Mouse (Mus musculus) MEL (cell line): ENCODE results near the gene Dock10. TPM values are rescaled to one million over a fixed set of nuclear protein-coding genes. Genes with fewer than 3 reads are reported as not detected.

Source experiments
- DNase-seq: peaks from one replicate; pipeline ENCODE4 v3.0.0; 2011; ENCODE audit warnings: low read depth, low spot score
- H3K27ac ChIP-seq: 2 replicates; pipeline ENCODE4 v1.5.1; 2012; ENCODE audit warnings: low read depth, mild to moderate bottlenecking, control low read depth, low read length, moderate library complexity; ENCODE audit not compliant: control insufficient read depth
- H3K27me3 ChIP-seq, 2 experiments: fragments of 150-350 bp in 1 of 2; sonication (generic) in 1 of 2; 2 replicates each; pipeline ENCODE4 v1.6.1; 2012; ENCODE audit warnings: low read length in 2 of 2, mild to moderate bottlenecking in 2 of 2, improper control_type of control experiment in 1 of 2, moderate library complexity in 1 of 2; ENCODE audit not compliant: insufficient read depth in 2 of 2, control insufficient read depth in 1 of 2
- H3K36me3 ChIP-seq, 2 experiments: 2 replicates each; pipeline ENCODE4 v1.6.1; 2012 to 2014; ENCODE audit warnings: low read length in 2 of 2, improper control_type of control experiment in 1 of 2, inconsistent platforms in 1 of 2, mild to moderate bottlenecking in 1 of 2; ENCODE audit not compliant: insufficient read depth in 2 of 2, control insufficient read depth in 1 of 2
- H3K4me1 ChIP-seq, 2 experiments: fragments of 150-350 bp in 1 of 2; sonication (generic) in 1 of 2; 2 replicates each; pipeline ENCODE4 v1.6.1; 2012; ENCODE audit warnings: low read length in 2 of 2, improper control_type of control experiment in 1 of 2, mild to moderate bottlenecking in 1 of 2; ENCODE audit not compliant: insufficient read depth in 2 of 2, control insufficient read depth in 1 of 2
- H3K4me3 ChIP-seq, 2 experiments: fragments of 150-350 bp in 1 of 2; sonication (generic) in 1 of 2; 2 replicates each; pipeline ENCODE4 v1.5.1; 2012; ENCODE audit warnings: low read depth in 2 of 2, low read length in 2 of 2, mild to moderate bottlenecking in 2 of 2, moderate library complexity in 2 of 2, control low read depth in 1 of 2, improper control_type of control experiment in 1 of 2; ENCODE audit not compliant: control insufficient read depth in 1 of 2, insufficient read depth in 1 of 2
- H3K79me2 ChIP-seq: 2 replicates; pipeline ENCODE4 v1.6.1; 2012; ENCODE audit warnings: mild to moderate bottlenecking, low read length, moderate library complexity; ENCODE audit not compliant: control insufficient read depth, poor library complexity, insufficient read depth
- H3K9ac ChIP-seq: 2 replicates; pipeline ENCODE4 v1.6.1; 2012; ENCODE audit warnings: low read depth, mild to moderate bottlenecking, control low read depth, low read length, moderate library complexity; ENCODE audit not compliant: control insufficient read depth, poor library complexity, severe bottlenecking
- H3K9me3 ChIP-seq: fragments of 150-350 bp; sonication (generic); replicated peaks from 2 replicates; pipeline ENCODE4 v1.6.1; 2012; ENCODE audit warnings: mild to moderate bottlenecking, low read length, improper control_type of control experiment, moderate library complexity; ENCODE audit not compliant: insufficient read depth
- BHLHE40 ChIP-seq: IDR thresholded peaks from 2 replicates; pipeline ENCODE4 v1.6.1; 2012; ENCODE audit warnings: low read depth, mild to moderate bottlenecking, inconsistent platforms, low read length, improper control_type of control experiment, borderline replicate concordance
- CHD1 ChIP-seq: IDR thresholded peaks from 2 replicates; pipeline ENCODE4 v1.6.1; 2012; ENCODE audit warnings: low read depth, mild to moderate bottlenecking, inconsistent platforms, low read length, improper control_type of control experiment
- GABPA ChIP-seq: IDR thresholded peaks from 2 replicates; pipeline ENCODE4 v1.6.1; 2012; ENCODE audit warnings: low read depth, mild to moderate bottlenecking, inconsistent platforms, low read length, improper control_type of control experiment, moderate library complexity
- HCFC1 ChIP-seq: IDR thresholded peaks from 2 replicates; pipeline ENCODE4 v1.6.1; 2012; ENCODE audit warnings: low read depth, mild to moderate bottlenecking, inconsistent platforms, low read length, improper control_type of control experiment, moderate library complexity
- JUND ChIP-seq: IDR thresholded peaks from 2 replicates; pipeline ENCODE4 v1.6.1; 2011; ENCODE audit warnings: low read depth, mild to moderate bottlenecking, improper control_type of control experiment, low read length
- MAFK ChIP-seq: IDR thresholded peaks from 2 replicates; pipeline ENCODE4 v1.6.1; 2011; ENCODE audit warnings: low read depth, mild to moderate bottlenecking, low read length, improper control_type of control experiment, borderline replicate concordance
- MAX ChIP-seq: IDR thresholded peaks from 2 replicates; pipeline ENCODE4 v1.6.1; 2011; ENCODE audit warnings: low read length, improper control_type of control experiment
- MXI1 ChIP-seq: IDR thresholded peaks from 2 replicates; pipeline ENCODE4 v1.6.1; 2011; ENCODE audit warnings: mild to moderate bottlenecking, low read depth, low read length, improper control_type of control experiment
- POLR2AphosphoS5 ChIP-seq: IDR thresholded peaks from 2 replicates; pipeline ENCODE4 v1.6.1; 2012; ENCODE audit warnings: low read depth, borderline replicate concordance, mild to moderate bottlenecking, inconsistent platforms, low read length, moderate library complexity, mixed read lengths
- RCOR1 ChIP-seq: IDR thresholded peaks from 2 replicates; pipeline ENCODE4 v1.6.1; 2012; ENCODE audit warnings: low read depth, mild to moderate bottlenecking, inconsistent platforms, low read length, improper control_type of control experiment
- SMC3 ChIP-seq: IDR thresholded peaks from 2 replicates; pipeline ENCODE4 v1.6.1; 2011; ENCODE audit warnings: low read depth, low read length, improper control_type of control experiment
- TAL1 ChIP-seq: IDR thresholded peaks from 2 replicates; pipeline ENCODE4 v1.6.1; 2012; ENCODE audit warnings: mild to moderate bottlenecking, inconsistent platforms, low read length, moderate library complexity, mixed read lengths
- UBTF ChIP-seq: IDR thresholded peaks from 2 replicates; pipeline ENCODE4 v1.6.1; 2012; ENCODE audit warnings: low read depth, mild to moderate bottlenecking, inconsistent platforms, low read length, improper control_type of control experiment, moderate library complexity, borderline replicate concordance; ENCODE audit not compliant: insufficient read depth
- ZC3H11A ChIP-seq: IDR thresholded peaks from 2 replicates; pipeline ENCODE4 v1.6.1; 2012; ENCODE audit warnings: low read depth, mild to moderate bottlenecking, inconsistent platforms, low read length, improper control_type of control experiment
- ZMIZ1 ChIP-seq: IDR thresholded peaks from 2 replicates; pipeline ENCODE4 v1.6.1; 2012; ENCODE audit warnings: low read depth, mild to moderate bottlenecking, inconsistent platforms, low read length, improper control_type of control experiment, moderate library complexity
- polyA plus RNA-seq, 2 experiments: library from polyadenylated mRNA; stranded (reverse) in 1 of 2; unstranded in 1 of 2; fragments of >175 nt in 1 of 2; fragments of >200 nt in 1 of 2; gene quantifications; 2 replicates each; pipeline versions ENCODE4 v1.2.1 to v1.2.4; 2012; ENCODE audit warnings: low replicate concordance in 2 of 2, low read depth in 1 of 2; ENCODE audit not compliant: insufficient read length in 2 of 2, insufficient read depth in 1 of 2, missing spikeins in 1 of 2
- total RNA-seq: library from RNA; depleted of rRNA; stranded (reverse); fragments of 300-350 nt; gene quantifications from 2 replicates; pipeline ENCODE4 v1.2.3, GENCODE M21; 2012

Dock10 gene
- total and polyA plus RNA-seq, 3 experiments, result 11.5 to 74.0 (median 14.3) TPM

DNA sequence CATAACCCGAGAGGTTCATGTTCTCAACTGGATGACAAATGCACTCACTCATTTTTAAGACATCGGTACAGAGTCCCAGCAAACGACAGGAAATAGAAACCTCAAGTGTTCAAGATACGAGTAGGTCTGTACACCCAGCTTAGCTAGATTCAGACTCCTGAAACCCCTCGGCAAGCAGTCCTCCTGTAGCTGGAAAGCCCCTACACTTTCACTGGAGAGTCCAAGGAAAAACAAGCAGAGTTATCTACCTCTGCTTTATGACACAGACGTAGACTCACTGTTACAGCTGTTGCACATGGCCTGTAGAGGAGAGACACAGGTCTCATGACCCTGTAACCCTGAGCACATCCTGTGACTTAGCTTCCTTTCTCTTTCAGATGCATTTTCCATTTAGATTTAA, 12.1 kb downstream of the Dock10 start:
- no peak for TF ChIP-seq RCOR1
- no peak for TF ChIP-seq SMC3
- no peak for TF ChIP-seq HCFC1
- no peak for TF ChIP-seq MAFK
- no peak for TF ChIP-seq BHLHE40
- TF ChIP-seq ZC3H11A, result no peak
- TF ChIP-seq POLR2AphosphoS5, result no peak
- Histone ChIP-seq H3K4me3 (no peak overlapping the region), H3K27me3 (no peaks in the 10 kb centered on the region), H3K9ac (no peak overlapping the region), H3K4me1 (no peaks in the 10 kb centered on the region), H3K36me3 (peaks cover 0 to 3% of the 10 kb centered on the region in 2 experiments; a peak in 2 of 4 replicates), H3K9me3 (no peaks in the 10 kb centered on the region), H3K27ac (no peak overlapping the region), H3K79me2 (peaks cover 2% of the 10 kb centered on the region; the same call in 1 of the 2 replicates)
- no peak for DNase-seq

DNA sequence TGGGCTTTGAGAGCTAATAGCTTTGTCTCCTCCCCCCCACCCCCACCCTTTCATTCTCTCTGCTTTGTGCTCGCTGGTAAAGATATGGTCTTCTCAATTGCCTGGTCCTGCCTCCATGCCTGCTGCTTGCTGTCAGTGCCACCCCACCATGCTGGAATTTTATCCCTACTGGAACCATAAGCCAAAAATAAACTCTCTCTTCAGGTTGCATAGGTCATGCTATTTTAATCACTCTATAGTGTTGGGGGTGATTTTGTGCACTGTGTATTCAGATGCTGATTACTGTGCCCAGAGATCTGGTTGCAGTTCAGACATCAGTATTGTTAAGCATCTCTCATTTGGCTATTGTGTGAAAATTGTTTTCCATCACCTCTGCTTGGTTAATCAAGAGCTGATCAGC, 18.9 kb downstream of the Dock10 start:
- Histone ChIP-seq H3K4me3 (no peak overlapping the region), H3K79me2 (no peaks in the 10 kb centered on the region; the same call in 1 of the 2 replicates), H3K4me1 (peaks cover 2 to 8% of the 10 kb centered on the region in 2 experiments; a peak in 2 of 4 replicates), H3K9me3 (no peaks in the 10 kb centered on the region), H3K27ac (no peak overlapping the region), H3K36me3 (peaks cover 0 to 10% of the 10 kb centered on the region in 2 experiments; a peak in 2 of 4 replicates), H3K27me3 (no peaks in the 10 kb centered on the region), H3K9ac (no peak overlapping the region)
- TF ChIP-seq ZC3H11A, result no peak
- no peak for DNase-seq

DNA sequence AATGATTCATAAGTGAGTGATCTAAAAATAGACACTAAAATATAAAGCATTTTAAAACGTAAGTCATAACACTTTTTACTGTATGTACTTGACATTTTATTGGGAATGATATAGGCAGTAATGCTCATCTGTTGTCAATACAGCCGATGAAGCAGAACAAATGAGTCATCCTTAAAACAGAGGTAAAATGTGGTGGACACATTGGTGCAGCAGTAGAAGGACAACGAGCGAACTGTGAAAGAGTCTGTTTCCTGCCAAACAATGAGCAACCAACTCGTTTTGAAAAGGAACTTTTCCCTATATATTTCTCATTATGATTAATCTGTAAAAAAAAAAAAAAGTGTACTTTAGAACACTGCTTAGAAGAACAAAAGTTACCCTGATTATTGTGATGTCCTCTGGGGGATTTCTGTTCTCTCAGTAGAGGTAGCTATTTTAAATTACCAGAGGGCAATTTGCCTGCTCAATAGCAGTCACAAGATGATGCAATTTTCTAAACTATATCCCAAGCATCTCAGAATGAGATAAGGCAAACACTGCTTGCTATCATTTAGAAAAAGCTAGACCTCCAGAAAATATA, 20.4 kb downstream of the Dock10 start:
- H3K4me1 ChIP-seq, result peaks cover 2 to 8% of the 10 kb centered on the region in 2 experiments; a peak in 2 of 4 replicates
- H3K9me3 ChIP-seq, result no peaks in the 10 kb centered on the region
- TF ChIP-seq CHD1, result no peak
- no peak for TF ChIP-seq BHLHE40
- TF ChIP-seq UBTF, result no peak
- no peak for TF ChIP-seq MXI1
- no peak for TF ChIP-seq MAX
- TF ChIP-seq GABPA, result no peak
- no peak for TF ChIP-seq SMC3
- TF ChIP-seq TAL1, result no peak
- no peak for TF ChIP-seq JUND
- TF ChIP-seq ZMIZ1, result no peak
- peaks cover 0 to 10% of the 10 kb centered on the region in 2 experiments; a peak in 2 of 4 replicates for H3K36me3 ChIP-seq
- no peak overlapping the region for H3K27ac ChIP-seq
- no peak overlapping the region for H3K9ac ChIP-seq
- no peak for DNase-seq
- H3K4me3 ChIP-seq, result no peak overlapping the region
- H3K79me2 ChIP-seq, result no peaks in the 10 kb centered on the region; the same call in 1 of the 2 replicates
- no peaks in the 10 kb centered on the region for H3K27me3 ChIP-seq
